Mouse (Mus musculus) midbrain, embryonic 14.5 days (tissue): ENCODE measurements around the gene Dthd1. TPM values are rescaled to one million over a fixed set of nuclear protein-coding genes. Genes with fewer than 3 reads are reported as not detected.

ENCODE experiments used
- ATAC-seq: fragments of 200-750 bp; cut with Nextera tagmentation; 2 replicates; pipeline ENCODE4 v1.8.0; 2017; ENCODE audit warnings: moderate number of reproducible peaks, moderate library complexity; ENCODE audit not compliant: low FRiP score, low TSS enrichment
- DNase-seq: peaks from one replicate; pipeline ENCODE4 v3.0.0-alpha.2; 2015
- H3K27ac ChIP-seq: fragments of 300-500 bp; sonication (generic); replicated peaks from 2 replicates; pipeline ENCODE4 v1.5.1; 2014; ENCODE audit warnings: mild to moderate bottlenecking, low read depth, low read length, moderate library complexity
- H3K27me3 ChIP-seq: fragments of 300-500 bp; sonication (generic); 2 replicates; pipeline ENCODE4 v1.6.1; 2014; ENCODE audit warnings: low read length, control low read depth, mixed read lengths; ENCODE audit not compliant: control insufficient read depth, insufficient read depth
- H3K36me3 ChIP-seq: fragments of 300-500 bp; sonication (generic); 2 replicates; pipeline ENCODE4 v1.6.1; 2014; ENCODE audit warnings: low read length, control low read depth; ENCODE audit not compliant: control insufficient read depth, insufficient read depth
- H3K4me1 ChIP-seq: fragments of 300-500 bp; sonication (generic); 2 replicates; pipeline ENCODE4 v1.6.1; 2014; ENCODE audit warnings: mild to moderate bottlenecking, antibody characterized with exemption, low read length, control low read depth; ENCODE audit not compliant: control insufficient read depth, insufficient read depth
- H3K4me2 ChIP-seq: fragments of 300-500 bp; sonication (generic); 2 replicates; pipeline ENCODE4 v1.6.1; 2014; ENCODE audit warnings: mild to moderate bottlenecking, low read length, moderate library complexity
- H3K4me3 ChIP-seq: fragments of 300-500 bp; sonication (generic); replicated peaks from 2 replicates; pipeline ENCODE4 v1.5.1; 2014; ENCODE audit warnings: low read depth, low read length
- H3K9ac ChIP-seq: fragments of 300-500 bp; sonication (generic); replicated peaks from 2 replicates; pipeline ENCODE4 v1.6.1; 2014; ENCODE audit warnings: mild to moderate bottlenecking, low read length, moderate library complexity
- H3K9me3 ChIP-seq: fragments of 300-500 bp; sonication (generic); 2 replicates; pipeline ENCODE4 v1.6.1; 2016; ENCODE audit warnings: low read length, control low read depth, mixed read lengths; ENCODE audit not compliant: control insufficient read depth
- WGBS: fragments of 180-500 bp; shearing (Covaris S2); extraction: QIAGEN DNeasy Blood & Tissue Kit; methylation state at CpG from one replicate; pipeline ENCODE4 v1.1.7; 2014; 5-methylcytosine and 5-hydroxymethylcytosine counted together
- polyA plus RNA-seq: library from polyadenylated mRNA; unstranded; fragments of >200 nt; fragmentation: Nextera tagmentation; extraction: Ambion mirVana; gene quantifications from 2 replicates; pipeline ENCODE4 v1.2.1, GENCODE M21; 2014

The Dthd1 gene
- polyA plus RNA-seq, 1 experiment from 2014 or later: not detected

GRCm38 (mm10) chr5:62851337-62851736 is 37.7 kb downstream of the Dthd1 start:
- Histone ChIP-seq H3K36me3 (no peaks in the 10 kb centered on the region), H3K4me1 (no peaks in the 10 kb centered on the region), H3K4me3 (no peak overlapping the region), H3K27ac (no peak overlapping the region), H3K27me3 (no peaks in the 10 kb centered on the region), H3K9me3 (no peaks in the 10 kb centered on the region), H3K9ac (no peak overlapping the region), H3K4me2 (no peak overlapping the region)
- 85% methylated on average over 2 of the region's 2 CpGs for WGBS
- DNase-seq (no peak), ATAC-seq (no peak)

GRCm38 (mm10) chr5:62854361-62854844 is 40.8 kb downstream of the Dthd1 start:
- no peak for ATAC-seq
- H3K36me3 ChIP-seq: no peaks in the 10 kb centered on the region
- no peak overlapping the region for H3K4me3 ChIP-seq
- H3K4me2 ChIP-seq: no peak overlapping the region
- no peak overlapping the region for H3K9ac ChIP-seq
- WGBS: 93% methylated on average over 4 of the region's 4 CpGs
- DNase-seq: no peak
- no peak overlapping the region for H3K27ac ChIP-seq
- H3K27me3 ChIP-seq: no peaks in the 10 kb centered on the region
- no peaks in the 10 kb centered on the region for H3K9me3 ChIP-seq
- H3K4me1 ChIP-seq: no peaks in the 10 kb centered on the region

GRCm38 (mm10) chr5:62857502-62857901 is 43.9 kb downstream of the Dthd1 start:
- no peak for ATAC-seq

GRCm38 (mm10) chr5:62858282-62858681 is 44.7 kb downstream of the Dthd1 start:
- ATAC-seq (no peak), DNase-seq (no peak)
- H3K4me3 ChIP-seq: no peak overlapping the region
- no peaks in the 10 kb centered on the region for H3K9me3 ChIP-seq
- H3K27me3 ChIP-seq: no peaks in the 10 kb centered on the region
- no peaks in the 10 kb centered on the region for H3K36me3 ChIP-seq
- H3K4me1 ChIP-seq: no peaks in the 10 kb centered on the region
- H3K27ac ChIP-seq: no peak overlapping the region
- H3K9ac ChIP-seq: no peak overlapping the region
- H3K4me2 ChIP-seq: no peak overlapping the region
- 86% methylated on average over 2 of the region's 2 CpGs for WGBS

More at GRCm38 (mm10) chr5:62857502-62857901, 43.9 kb downstream of the Dthd1 start:
- no peaks in the 10 kb centered on the region for H3K9me3 ChIP-seq
- H3K4me3 ChIP-seq: no peak overlapping the region
- H3K27me3 ChIP-seq: no peaks in the 10 kb centered on the region
- 73% methylated on average over 1 of the region's 1 CpGs for WGBS
- H3K27ac ChIP-seq: no peak overlapping the region
- no peaks in the 10 kb centered on the region for H3K4me1 ChIP-seq
- no peak overlapping the region for H3K9ac ChIP-seq
- H3K36me3 ChIP-seq: no peaks in the 10 kb centered on the region
- DNase-seq: no peak
- no peak overlapping the region for H3K4me2 ChIP-seq

GRCm38 (mm10) chr5:62864348-62864747 is 50.7 kb downstream of the Dthd1 start:
- H3K27me3 ChIP-seq: no peaks in the 10 kb centered on the region
- H3K36me3 ChIP-seq: no peaks in the 10 kb centered on the region
- ATAC-seq: no peak
- WGBS: 81% methylated on average over 3 of the region's 3 CpGs
- no peak overlapping the region for H3K27ac ChIP-seq
- H3K4me1 ChIP-seq: no peaks in the 10 kb centered on the region
- H3K9me3 ChIP-seq: no peaks in the 10 kb centered on the region
- no peak for DNase-seq
- H3K9ac ChIP-seq: no peak overlapping the region
- H3K4me2 ChIP-seq: no peak overlapping the region
- no peak overlapping the region for H3K4me3 ChIP-seq

- H3K9me3 ChIP-seq: no peaks in the 10 kb centered on the region
- no peak overlapping the region for H3K9ac ChIP-seq
- H3K4me3 ChIP-seq: no peak overlapping the region
- H3K27ac ChIP-seq: no peak overlapping the region
- no peaks in the 10 kb centered on the region for H3K4me1 ChIP-seq
- H3K4me2 ChIP-seq: no peak overlapping the region
- no peaks in the 10 kb centered on the region for H3K27me3 ChIP-seq
- ATAC-seq (no peak), DNase-seq (no peak)
- no peaks in the 10 kb centered on the region for H3K36me3 ChIP-seq
Observed at GRCm38 (mm10) chr5:62867003-62867402, 53.4 kb downstream of the Dthd1 start.

GRCm38 (mm10) chr5:62879530-62879929 is 65.9 kb downstream of the Dthd1 start:
- WGBS: 66% methylated on average over 1 of the region's 1 CpGs
- no peak overlapping the region for H3K9ac ChIP-seq
- no peaks in the 10 kb centered on the region for H3K4me1 ChIP-seq
- DNase-seq: no peak
- H3K9me3 ChIP-seq: no peaks in the 10 kb centered on the region
- no peak overlapping the region for H3K27ac ChIP-seq
- no peak for ATAC-seq
- H3K27me3 ChIP-seq: no peaks in the 10 kb centered on the region
- no peak overlapping the region for H3K4me2 ChIP-seq
- no peak overlapping the region for H3K4me3 ChIP-seq
- no peaks in the 10 kb centered on the region for H3K36me3 ChIP-seq

- Histone ChIP-seq H3K27me3 (no peaks in the 10 kb centered on the region), H3K4me2 (no peak overlapping the region), H3K9ac (no peak overlapping the region), H3K4me3 (no peak overlapping the region), H3K9me3 (no peaks in the 10 kb centered on the region), H3K27ac (no peak overlapping the region), H3K4me1 (no peaks in the 10 kb centered on the region), H3K36me3 (no peaks in the 10 kb centered on the region)
- DNase-seq (peak; percentile 85), ATAC-seq (no peak; the same call in 1 of the 2 replicates)
- 71% methylated on average over 3 of the region's 3 CpGs for WGBS
Observed at GRCm38 (mm10) chr5:62895326-62895725, 81.7 kb downstream of the Dthd1 start.

GRCm38 (mm10) chr5:62906954-62907353 is 93.3 kb downstream of the Dthd1 start:
- no peak for ATAC-seq
- Histone ChIP-seq H3K4me3 (no peak overlapping the region), H3K27ac (no peak overlapping the region), H3K4me2 (no peak overlapping the region), H3K27me3 (no peaks in the 10 kb centered on the region), H3K9ac (no peak overlapping the region), H3K4me1 (no peaks in the 10 kb centered on the region), H3K36me3 (no peaks in the 10 kb centered on the region), H3K9me3 (no peaks in the 10 kb centered on the region)
- WGBS: 77% methylated on average over 2 of the region's 2 CpGs
- DNase-seq: peak; percentile 48
